In the genomic region with DNA sequence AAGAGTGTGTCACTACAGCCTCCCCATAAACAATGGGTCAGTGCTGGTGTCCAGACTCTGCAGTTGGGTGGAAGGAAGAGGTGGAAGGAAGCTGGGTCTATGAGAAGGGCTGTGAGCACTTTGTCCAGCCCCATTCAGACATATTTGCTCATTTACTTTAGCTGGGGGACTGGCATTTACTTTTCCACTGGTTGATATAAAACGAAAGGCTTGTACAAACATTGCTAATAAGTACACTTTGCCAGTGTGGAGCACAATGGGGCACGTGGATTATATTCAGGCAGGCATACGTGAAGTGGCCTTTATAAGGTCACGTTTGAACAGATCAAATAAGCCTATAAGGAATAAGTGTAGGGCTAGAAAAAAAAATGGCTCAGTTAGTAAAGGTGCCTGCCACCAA, we compare ENCODE assay signal across 29 mouse cellular contexts. TPM values are rescaled to one million over a fixed set of nuclear protein-coding genes. Genes with fewer than 3 reads are reported as not detected.
DNase-seq lines count a peak whose midpoint lies in the region; ATAC-seq and TF ChIP-seq lines count a peak whose summit lies in the region.
"Had no signal": no experiment of that assay in that cellular context is flagged by ENCODE, and none has a peak within 500 bp of the region (broad histone marks: within the 10 kb centered on the region; RNA-seq: fewer than 3 reads in every experiment).

No protein-coding gene starts in this region.

- no peak overlapping the region for H3K27ac ChIP-seq in midbrain, embryonic 11.5 days (ENCODE audit: low read depth, low read length)
- no peak overlapping the region for H3K27ac ChIP-seq in midbrain, postnatal 0 days (ENCODE audit: low read depth, low read length)
- H3K27ac ChIP-seq in lung, embryonic 15.5 days = peak overlapping the region; percentile 41
- H3K27ac ChIP-seq in stomach, embryonic 16.5 days (ENCODE audit: low read length) = peak overlapping the region; percentile 56; the same call in 1 of the 2 replicates
- H3K27ac ChIP-seq: embryonic facial prominence, embryonic 10.5 days; embryonic facial prominence, embryonic 15.5 days; forebrain, embryonic 13.5 days; hindbrain, embryonic 14.5 days; layer of hippocampus, adult 2 months; left cerebral cortex, adult 2 months; limb, embryonic 12.5 days; liver, embryonic 15.5 days; neural tube, embryonic 12.5 days had no signal

- DNase-seq in midbrain, embryonic 11.5 days (ENCODE audit: low spot score, missing footprints) = no peak
- no peak for DNase-seq in midbrain, postnatal 0 days (ENCODE audit: low spot score)
- DNase-seq in lung, postnatal 36 days = peak; percentile 50
- no peak for DNase-seq in gastrocnemius, postnatal 14 days
- DNase-seq in urinary bladder, postnatal 4 days (ENCODE audit: low spot score in 2 of 2) = no peak
- DNase-seq: adrenal gland, postnatal 25 days; cerebellum, adult 11-12 months; cerebellum, postnatal 10 days; gastrocnemius, postnatal 25 days; heart, adult 18-20 months; heart, postnatal 36 days; kidney, adult 2 months; kidney, postnatal 36 days; right cerebral cortex, adult 18-20 months; thymus, adult 18-20 months; thymus, postnatal 25 days had no signal

- no peak overlapping the region for H3K9ac ChIP-seq in midbrain, embryonic 11.5 days (ENCODE audit: low read length)
- no peak overlapping the region for H3K9ac ChIP-seq in midbrain, postnatal 0 days (replicated peaks; ENCODE audit: low read length, poor library complexity, severe bottlenecking)
- no peak overlapping the region for H3K9ac ChIP-seq in lung, embryonic 15.5 days
- H3K9ac ChIP-seq in stomach, embryonic 16.5 days (ENCODE audit: low read length) = no peak overlapping the region
- H3K9ac ChIP-seq: embryonic facial prominence, embryonic 15.5 days; forebrain, embryonic 13.5 days; hindbrain, embryonic 14.5 days; limb, embryonic 12.5 days; liver, embryonic 15.5 days; neural tube, embryonic 12.5 days had no signal

- H3K4me3 ChIP-seq in midbrain, embryonic 11.5 days (ENCODE audit: low read depth, low read length) = no peak overlapping the region
- H3K4me3 ChIP-seq in midbrain, postnatal 0 days (ENCODE audit: low read depth, low read length) = no peak overlapping the region
- H3K4me3 ChIP-seq in lung, embryonic 15.5 days = no peak overlapping the region
- H3K4me3 ChIP-seq in stomach, embryonic 16.5 days (replicated peaks; ENCODE audit: low read length) = no peak overlapping the region
- H3K4me3 ChIP-seq: embryonic facial prominence, embryonic 10.5 days; embryonic facial prominence, embryonic 15.5 days; forebrain, embryonic 13.5 days; layer of hippocampus, adult 2 months; left cerebral cortex, adult 2 months; limb, embryonic 12.5 days; liver, embryonic 15.5 days; neural tube, embryonic 12.5 days had no signal

- 73% methylated on average over 4 of the region's 4 CpGs for WGBS in midbrain, embryonic 11.5 days
- 74% methylated on average over 4 of the region's 4 CpGs for WGBS in midbrain, postnatal 0 days
- WGBS in lung, embryonic 15.5 days = 57% methylated on average over 4 of the region's 4 CpGs
- WGBS in stomach, embryonic 16.5 days = 50% methylated on average over 4 of the region's 4 CpGs

- H3K27me3 ChIP-seq in midbrain, embryonic 11.5 days (ENCODE audit: control insufficient read depth, insufficient read depth, low read length) = no peaks in the 10 kb centered on the region
- no peaks in the 10 kb centered on the region for H3K27me3 ChIP-seq in midbrain, postnatal 0 days (ENCODE audit: insufficient read depth, low read length)
- H3K27me3 ChIP-seq in lung, embryonic 15.5 days = no peaks in the 10 kb centered on the region
- H3K27me3 ChIP-seq in stomach, embryonic 16.5 days (ENCODE audit: control insufficient read depth, insufficient read depth, low read length) = no peaks in the 10 kb centered on the region
- H3K27me3 ChIP-seq: embryonic facial prominence, embryonic 15.5 days; forebrain, embryonic 13.5 days; limb, embryonic 12.5 days; liver, embryonic 15.5 days; neural tube, embryonic 12.5 days had no signal

- H3K36me3 ChIP-seq in midbrain, embryonic 11.5 days (ENCODE audit: control insufficient read depth, insufficient read depth, low read length) = no peaks in the 10 kb centered on the region
- no peaks in the 10 kb centered on the region for H3K36me3 ChIP-seq in midbrain, postnatal 0 days (ENCODE audit: insufficient read depth, low read length)
- no peaks in the 10 kb centered on the region for H3K36me3 ChIP-seq in lung, embryonic 15.5 days
- H3K36me3 ChIP-seq in stomach, embryonic 16.5 days (ENCODE audit: control insufficient read depth, insufficient read depth, low read length) = no peaks in the 10 kb centered on the region
- H3K36me3 ChIP-seq: embryonic facial prominence, embryonic 10.5 days; embryonic facial prominence, embryonic 15.5 days; limb, embryonic 12.5 days; liver, embryonic 15.5 days; neural tube, embryonic 12.5 days had no signal

- no peak for TF ChIP-seq CTCF in midbrain, postnatal 0 days (IDR thresholded peaks at IDR 0.05)

- intact Hi-C loops in gastrocnemius, postnatal 14 days (cut with DNase I; ENCODE audit: low total_unique reads) = no loop called here

- H3K4me2 ChIP-seq in midbrain, embryonic 11.5 days = no peak overlapping the region
- H3K4me2 ChIP-seq in midbrain, postnatal 0 days (ENCODE audit: low read depth, low read length, poor library complexity, severe bottlenecking) = no peak overlapping the region
- 0 out of 2 replicates have a peak overlapping the region, but pooled peaks have one; percentile 2 for H3K4me2 ChIP-seq in lung, embryonic 15.5 days
- H3K4me2 ChIP-seq in stomach, embryonic 16.5 days (ENCODE audit: low read depth, low read length) = no peak overlapping the region
- H3K4me2 ChIP-seq: embryonic facial prominence, embryonic 15.5 days; forebrain, embryonic 13.5 days; heart, embryonic 11.5 days; hindbrain, embryonic 14.5 days; limb, embryonic 12.5 days; liver, embryonic 15.5 days; neural tube, embryonic 12.5 days had no signal

- no peaks in the 10 kb centered on the region for H3K4me1 ChIP-seq in midbrain, embryonic 11.5 days (ENCODE audit: control insufficient read depth, insufficient read depth, low read length)
- H3K4me1 ChIP-seq in midbrain, postnatal 0 days (ENCODE audit: insufficient read depth, low read length) = no peaks in the 10 kb centered on the region
- peaks cover 16% of the 10 kb centered on the region for H3K4me1 ChIP-seq in lung, embryonic 15.5 days
- peaks cover 6% of the 10 kb centered on the region; the same call in 1 of the 2 replicates for H3K4me1 ChIP-seq in stomach, embryonic 16.5 days (ENCODE audit: control insufficient read depth, insufficient read depth, low read length)
- H3K4me1 ChIP-seq: embryonic facial prominence, embryonic 10.5 days; embryonic facial prominence, embryonic 15.5 days; forebrain, embryonic 13.5 days; limb, embryonic 12.5 days; liver, embryonic 15.5 days; neural tube, embryonic 12.5 days had no signal

- peak; percentile 38; the same call in 1 of the 2 replicates for ATAC-seq in midbrain, embryonic 11.5 days (ENCODE audit: low FRiP score)
- ATAC-seq in midbrain, postnatal 0 days (ENCODE audit: low FRiP score) = no peak
- peak; percentile 81 for ATAC-seq in lung, embryonic 15.5 days (ENCODE audit: borderline replicate concordance, extremely low read depth, low FRiP score, low TSS enrichment)
- ATAC-seq in stomach, embryonic 16.5 days (ENCODE audit: insufficient read depth, low FRiP score) = peak; percentile 88
- ATAC-seq: CD4-positive, CD25-positive, alpha-beta regulatory T cell, adult 4 months; forebrain, embryonic 13.5 days had no signal

- H3K9me3 ChIP-seq in midbrain, embryonic 11.5 days (ENCODE audit: control insufficient read depth, low read length) = no peaks in the 10 kb centered on the region
- H3K9me3 ChIP-seq in midbrain, postnatal 0 days (ENCODE audit: low read length) = no peaks in the 10 kb centered on the region
- no peaks in the 10 kb centered on the region for H3K9me3 ChIP-seq in lung, embryonic 15.5 days
- H3K9me3 ChIP-seq in stomach, embryonic 16.5 days (replicated peaks; ENCODE audit: control insufficient read depth, low read length) = no peaks in the 10 kb centered on the region
- H3K9me3 ChIP-seq: embryonic facial prominence, embryonic 10.5 days; embryonic facial prominence, embryonic 15.5 days; forebrain, embryonic 13.5 days; limb, embryonic 12.5 days; liver, embryonic 15.5 days; neural tube, embryonic 12.5 days had no signal

RNA-seq across cellular contexts. Expression of gene Mfsd6, which starts 43.7 kb away (rescaled TPM):
- polyA plus RNA-seq in midbrain, embryonic 11.5 days (2014; fragmentation: Nextera tagmentation; extraction: Ambion mirVana) = 3.1 and 3.4 TPM in 2 replicates
- total RNA-seq in midbrain, postnatal 0 days (2014; rRNA removed) = 54.7 and 59.5 TPM in 2 replicates
- 10.6 and 11.2 TPM in 2 replicates for polyA plus RNA-seq in midbrain, postnatal 0 days (2015; fragmentation: Nextera tagmentation; extraction: Ambion mirVana)
- polyA plus RNA-seq in lung, embryonic 15.5 days (2015; fragmentation: Nextera tagmentation; extraction: Ambion mirVana) = 2.5 and 2.8 TPM in 2 replicates
- 5.2 and 6.1 TPM in 2 replicates for polyA plus RNA-seq in stomach, embryonic 16.5 days (2015; fragmentation: Nextera tagmentation; extraction: Ambion mirVana)
- total RNA-seq in gastrocnemius, postnatal 14 days (2021) = 1 to 10 TPM; 6.1 to 6.4 TPM

RNA-seq across cellular contexts. Expression of gene Nemp2, which starts 53.0 kb away (rescaled TPM):
- polyA plus RNA-seq in midbrain, embryonic 11.5 days (2014; fragmentation: Nextera tagmentation; extraction: Ambion mirVana) = 9.2 and 12.6 TPM in 2 replicates
- total RNA-seq in midbrain, postnatal 0 days (2014; rRNA removed) = 7.5 and 11.7 TPM in 2 replicates
- polyA plus RNA-seq in midbrain, postnatal 0 days (2015; fragmentation: Nextera tagmentation; extraction: Ambion mirVana) = 3.4 TPM in 2 replicates
- polyA plus RNA-seq in lung, embryonic 15.5 days (2015; fragmentation: Nextera tagmentation; extraction: Ambion mirVana) = 9.6 and 9.8 TPM in 2 replicates
- polyA plus RNA-seq in stomach, embryonic 16.5 days (2015; fragmentation: Nextera tagmentation; extraction: Ambion mirVana) = 8.4 and 9.1 TPM in 2 replicates
- total RNA-seq in gastrocnemius, postnatal 14 days (2021) = 1 to 10 TPM in 1 of 2 experiments, under 1 TPM in 1; 0.86 to 1.0 TPM

Comparison
In these comparisons a context has a peak if more than half of its experiments do, and no peak if none do; other contexts are left out.
1. H3K27ac ChIP-seq: peak in lung, embryonic 15.5 days (single experiment) and stomach, embryonic 16.5 days (single experiment); none in midbrain, embryonic 11.5 days (single experiment) and midbrain, postnatal 0 days (single experiment).